Mouse (Mus musculus): ENCODE measurements around the gene Adamtsl3.
"Not testable (repeated sequence)": the region's sequence is repeated elsewhere in the genome, so short reads cannot be mapped to it uniquely, and the experiment has no call there.

The Adamtsl3 gene

DNA sequence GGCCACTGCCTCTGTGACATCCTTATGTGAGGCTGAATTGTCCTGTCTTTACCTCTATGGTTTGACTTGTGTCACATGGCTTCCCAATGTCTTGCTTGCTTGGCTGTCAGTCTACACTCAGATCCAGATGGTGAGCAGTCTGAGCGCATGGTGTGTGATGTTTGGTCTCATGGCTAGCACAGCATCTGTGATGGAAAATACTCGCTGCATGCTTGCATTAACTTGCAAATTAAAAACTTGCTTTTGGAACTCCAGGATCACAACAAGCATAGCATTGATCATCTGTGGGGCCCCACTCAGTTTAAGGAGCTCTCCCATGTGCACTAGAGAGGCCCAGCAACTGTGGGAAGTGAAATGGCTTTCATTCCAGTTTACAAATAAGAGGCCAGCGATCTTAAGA, 29.1 kb downstream of the Adamtsl3 start:
- no peak for DNase-seq

DNA sequence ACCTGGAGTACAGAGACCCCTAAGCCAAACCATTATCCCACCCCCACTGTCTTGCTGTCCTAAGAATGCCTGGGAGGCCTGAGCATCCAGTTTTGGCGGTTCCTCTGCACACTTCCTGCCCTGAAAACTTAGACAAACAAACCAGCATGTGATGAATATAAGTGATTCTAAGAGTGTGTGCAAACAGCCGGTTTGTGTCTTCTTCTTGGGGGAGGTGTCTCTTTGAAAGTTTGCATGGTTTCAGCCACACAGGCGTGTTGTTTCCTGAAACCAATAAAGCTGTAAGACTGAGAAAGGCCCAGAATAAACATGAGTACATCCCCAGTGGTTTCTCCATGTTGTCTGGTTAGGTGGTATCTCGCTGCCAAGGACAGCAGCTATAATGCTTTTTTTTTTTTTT, 30.6 kb downstream of the Adamtsl3 start:
- no peak for DNase-seq

DNA sequence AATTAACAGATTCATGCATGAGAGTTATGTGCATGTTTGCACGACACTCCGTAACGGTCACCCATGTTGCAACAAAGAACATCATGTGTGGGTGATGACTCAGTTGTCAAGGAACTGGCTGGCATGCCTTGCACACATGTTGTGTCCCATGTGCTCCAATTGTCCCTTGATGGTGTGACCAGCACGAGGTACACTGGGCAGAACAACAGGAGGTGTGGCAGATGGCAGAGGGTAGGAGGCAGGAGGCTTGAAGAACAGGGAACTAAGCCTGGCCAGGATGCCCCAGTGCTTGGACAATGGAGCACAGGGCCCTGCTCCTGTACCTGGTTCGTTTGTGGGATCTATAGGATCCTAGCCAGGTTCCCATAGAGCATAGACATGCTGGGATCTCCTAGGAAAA, 31.0 kb downstream of the Adamtsl3 start:
- no peak for DNase-seq

DNA sequence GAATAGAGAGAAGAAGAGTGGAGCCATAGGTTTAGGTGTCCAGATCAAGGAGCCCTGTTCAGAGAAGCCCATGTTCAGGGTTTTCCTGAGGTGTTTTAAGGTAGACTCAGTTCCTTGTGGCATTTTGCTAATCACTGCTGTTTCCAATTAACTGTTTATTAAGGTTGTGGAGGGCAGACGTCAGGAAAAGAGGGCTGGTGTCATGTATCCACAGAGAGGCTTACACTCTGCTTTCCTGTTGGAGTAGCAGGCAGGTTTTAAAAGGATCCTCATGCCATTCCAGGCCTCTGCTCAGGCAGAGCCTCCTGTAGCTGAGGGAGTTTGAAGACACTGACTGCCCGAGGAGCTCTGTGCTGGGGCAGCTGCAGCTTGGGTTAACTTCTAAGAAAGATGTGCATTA, 32.6 kb downstream of the Adamtsl3 start:
- no peak for DNase-seq

DNA sequence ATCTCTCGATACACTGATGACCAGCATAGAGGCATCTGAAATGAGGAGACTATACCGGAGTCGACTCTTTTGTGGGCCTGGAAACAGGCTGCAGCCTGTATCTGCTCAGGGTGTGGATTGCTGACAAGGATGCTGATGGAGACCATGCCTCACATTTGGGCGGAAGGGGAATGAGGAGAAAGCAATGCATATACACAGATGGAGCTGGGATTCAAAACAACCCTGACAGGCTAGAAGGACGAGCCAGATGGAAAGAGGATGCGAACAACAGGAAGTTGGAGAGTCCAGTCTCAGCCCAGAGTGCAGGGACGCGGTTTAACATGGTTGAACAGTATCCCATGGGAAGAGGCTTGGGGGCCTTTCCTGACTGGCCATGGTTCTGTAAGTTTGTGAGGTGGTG, 34.6 kb downstream of the Adamtsl3 start:
- peak; percentile 10 to 28 for DNase-seq

DNA sequence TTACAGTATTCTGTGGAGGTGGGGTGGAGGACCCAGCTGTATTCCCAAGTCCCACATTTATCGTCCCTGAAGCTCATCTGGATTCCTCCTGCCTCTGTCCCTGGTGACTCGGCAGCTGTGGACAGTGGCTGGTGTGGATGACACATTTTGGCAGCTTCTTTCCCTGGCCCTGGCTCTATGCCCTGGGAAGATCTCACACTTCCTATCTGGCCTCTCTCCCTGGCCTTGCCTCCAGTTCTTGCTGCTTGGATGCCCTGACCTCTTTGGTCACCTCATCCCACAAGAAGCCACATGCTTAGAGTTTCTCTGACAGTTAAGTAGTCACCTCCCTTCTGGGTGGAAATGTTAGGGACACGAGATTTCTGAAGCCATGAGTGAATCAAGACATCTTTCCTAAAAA, 35.9 kb downstream of the Adamtsl3 start:
- peak; percentile 63 to 68 for DNase-seq

DNA sequence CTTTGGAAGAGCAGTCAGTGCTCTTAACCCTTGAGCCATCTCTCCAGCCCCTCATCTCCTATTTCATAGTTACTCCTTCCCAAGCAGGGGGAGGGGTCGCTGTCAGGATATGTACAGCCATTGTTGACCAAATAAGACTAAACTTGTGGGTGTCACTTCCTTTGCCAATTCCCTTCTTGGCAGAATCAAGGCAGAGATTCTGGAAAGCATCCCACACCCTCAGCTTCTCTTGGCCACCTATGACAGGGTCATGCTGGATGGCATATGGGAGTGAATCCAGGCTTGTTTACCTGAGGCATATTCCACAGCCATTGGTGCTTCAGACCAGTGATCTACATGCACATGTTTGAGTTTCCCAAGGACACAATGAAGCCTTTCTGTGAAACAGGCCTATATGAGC, 42.8 kb downstream of the Adamtsl3 start:
- DNase-seq, result peak; percentile 73 to 75

DNA sequence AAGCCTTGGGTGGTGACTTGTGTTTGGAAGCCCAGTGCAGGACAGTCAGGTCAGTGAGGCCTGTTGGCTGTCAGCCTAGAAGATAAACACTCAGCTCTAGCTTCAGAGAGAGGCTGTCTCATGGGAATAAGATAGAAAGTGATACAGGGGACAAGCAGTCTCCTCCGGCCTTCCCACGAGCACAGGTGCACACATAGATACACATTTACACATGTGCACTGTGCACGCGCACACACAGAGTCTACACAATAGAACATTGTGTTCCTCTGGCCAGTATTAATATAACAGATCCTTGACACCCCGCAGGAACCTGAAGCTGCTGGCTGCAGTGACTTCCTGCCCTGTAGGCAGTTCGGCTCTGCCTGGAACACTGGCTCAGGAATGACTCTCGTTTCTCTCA, 44.3 kb downstream of the Adamtsl3 start:
- DNase-seq, result no peak

DNA sequence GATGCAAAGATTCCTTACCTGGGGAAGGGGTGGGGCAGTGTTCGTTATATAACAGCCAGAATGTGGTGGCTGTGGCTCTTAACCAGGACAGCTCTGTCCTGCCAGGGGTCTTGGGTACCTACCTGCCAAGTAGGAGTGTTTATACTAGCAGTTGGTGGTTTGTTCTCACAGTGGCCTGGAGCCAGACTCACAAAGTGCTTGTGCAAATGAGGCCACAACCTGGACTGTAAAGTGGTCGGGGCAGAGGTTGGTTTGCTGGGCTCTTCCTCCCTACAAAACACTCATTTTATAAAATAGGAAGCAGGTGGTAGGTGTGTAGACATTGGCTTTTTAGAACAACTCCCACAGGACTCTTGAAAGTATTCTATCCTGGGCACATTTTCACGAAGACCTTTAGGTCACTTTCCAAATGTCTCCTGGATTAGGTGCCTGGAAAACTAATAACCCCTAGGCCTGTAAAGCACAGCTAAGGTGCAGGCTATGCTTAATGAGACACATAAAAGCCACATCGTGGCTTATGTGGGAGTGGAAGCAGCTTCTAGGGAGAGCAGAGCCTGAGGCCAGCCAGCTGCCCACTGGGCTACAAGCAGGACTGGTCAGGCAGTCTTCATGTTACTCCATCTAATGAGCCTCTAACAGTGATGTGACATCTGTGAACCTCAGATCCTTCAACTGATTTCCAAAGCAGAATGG, 47.5 kb downstream of the Adamtsl3 start:
- DNase-seq, result peak in 1 of 2 experiments; percentile 18

DNA sequence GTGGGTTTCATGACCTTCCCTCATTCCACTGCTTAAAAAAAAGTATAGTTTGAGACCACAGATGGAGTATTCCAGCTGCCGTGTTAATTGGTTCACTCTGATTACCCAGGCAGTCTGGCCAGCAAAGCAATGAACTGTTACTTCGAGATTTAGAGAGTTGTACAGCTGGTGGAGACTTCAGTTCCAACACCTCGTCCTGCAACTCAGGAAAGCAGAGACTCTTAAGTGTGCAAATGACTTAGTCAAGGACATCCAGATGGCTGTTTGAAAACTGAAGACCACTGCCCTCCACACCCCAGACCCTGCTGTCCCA, 48.0 kb downstream of the Adamtsl3 start:
- DNase-seq, result no peak

DNA sequence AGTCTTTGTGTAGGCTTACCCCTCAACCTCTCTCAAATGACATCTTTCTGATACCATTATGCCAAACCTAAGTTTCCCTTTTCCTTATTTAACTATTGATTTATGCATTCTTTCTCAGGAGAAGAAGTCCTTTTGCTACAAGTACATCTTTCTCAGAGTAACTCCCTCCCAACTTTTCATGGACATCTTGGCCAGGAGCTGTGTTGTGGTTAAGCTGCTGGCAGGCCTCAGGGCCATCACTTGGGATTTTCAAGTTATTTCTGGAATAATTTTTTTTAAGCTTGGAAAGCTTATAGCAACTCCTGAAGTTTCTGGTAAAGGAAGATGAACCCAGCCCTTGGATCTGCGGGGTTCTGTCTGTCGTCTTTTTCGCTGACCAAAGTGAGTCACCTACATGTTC, 51.6 kb downstream of the Adamtsl3 start:
- no peak for DNase-seq

DNA sequence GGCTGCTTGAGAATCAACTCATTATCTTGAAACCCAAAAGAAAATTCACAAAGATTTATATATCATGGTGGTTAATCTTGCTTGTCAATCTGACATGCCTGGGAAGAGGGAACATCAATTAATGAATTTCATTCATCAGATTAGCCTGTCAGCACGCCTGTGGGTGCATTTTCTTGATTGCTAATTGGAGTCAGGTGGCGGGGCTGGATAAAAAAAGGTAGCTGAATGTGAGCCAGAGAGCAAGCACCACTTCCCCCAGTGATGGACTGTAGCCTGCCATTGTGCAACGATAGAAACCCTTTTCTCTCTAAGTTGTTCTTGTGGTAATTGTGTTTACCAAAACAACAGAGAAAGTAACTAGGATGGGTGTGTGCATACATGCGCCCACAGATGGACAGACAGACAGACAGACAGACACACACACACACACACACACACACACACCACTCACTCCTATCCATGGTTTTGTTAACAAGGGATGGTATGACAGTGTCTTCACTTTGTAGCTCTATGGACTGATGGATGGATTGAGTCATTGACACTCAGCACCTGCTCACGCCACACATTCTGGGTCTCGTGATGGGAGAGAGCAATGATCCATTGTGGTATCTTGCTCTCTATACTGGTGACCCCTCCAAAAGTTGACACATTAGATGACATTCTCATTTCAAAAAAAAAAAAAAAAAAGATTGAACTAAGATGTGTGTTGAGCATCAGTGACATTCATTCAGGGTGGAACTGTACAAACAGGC, 59.1 kb downstream of the Adamtsl3 start:
- DNase-seq, result peak; percentile 58 to 60

DNA sequence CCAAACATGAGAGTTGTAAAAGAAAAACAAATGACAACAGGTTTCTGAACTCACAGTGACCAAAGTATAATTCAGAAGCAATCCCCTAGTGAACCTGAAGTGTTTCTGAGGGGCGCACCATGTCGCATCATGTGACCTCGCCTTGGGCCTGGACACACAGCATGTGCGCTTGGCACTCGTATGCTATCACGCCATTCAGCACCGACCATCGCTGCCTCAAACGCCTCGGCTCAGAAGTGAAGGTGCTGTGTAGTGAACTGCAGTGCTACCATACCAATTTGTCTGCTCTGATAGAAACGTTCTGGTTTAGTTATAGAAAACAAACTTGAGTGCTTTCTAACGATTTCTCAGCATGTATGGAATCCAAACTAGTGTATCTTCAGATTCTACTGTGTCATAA, 59.7 kb downstream of the Adamtsl3 start:
- DNase-seq, result peak; percentile 43 to 64

DNA sequence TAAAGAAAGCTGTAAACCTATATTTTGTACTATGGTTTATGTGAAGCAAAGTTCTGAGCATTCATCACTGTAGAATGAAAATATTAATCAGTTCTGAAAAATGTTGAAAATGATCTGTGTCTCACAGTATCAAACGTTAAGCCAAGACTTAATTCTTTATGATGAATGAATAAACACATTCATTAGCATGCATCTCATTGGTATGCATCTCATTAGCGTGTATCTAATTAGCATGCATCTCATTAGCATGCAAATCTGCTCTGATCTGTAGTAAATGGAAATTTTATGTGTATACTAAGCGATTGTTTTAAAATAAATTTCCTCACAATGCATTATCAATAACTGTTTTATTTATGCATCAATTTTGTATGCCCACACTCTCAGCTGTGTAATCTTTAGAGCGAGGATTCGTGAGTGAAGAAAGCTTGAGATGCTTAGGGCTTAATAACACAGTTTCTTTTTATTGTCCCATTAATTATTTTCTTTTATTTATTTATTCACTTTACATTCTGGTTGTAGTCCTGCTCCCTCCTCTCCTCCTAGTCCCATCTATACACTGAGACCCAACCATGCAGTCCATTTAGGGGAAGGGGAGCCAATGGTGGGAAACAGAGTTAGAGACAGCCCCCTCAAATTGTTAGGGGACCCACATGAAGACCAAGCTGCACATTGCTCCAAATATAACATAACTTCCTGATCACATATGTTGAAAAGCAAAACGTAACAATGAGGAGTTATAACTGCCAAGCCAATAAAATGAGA, 60.4 kb downstream of the Adamtsl3 start:
- no peak for DNase-seq

DNA sequence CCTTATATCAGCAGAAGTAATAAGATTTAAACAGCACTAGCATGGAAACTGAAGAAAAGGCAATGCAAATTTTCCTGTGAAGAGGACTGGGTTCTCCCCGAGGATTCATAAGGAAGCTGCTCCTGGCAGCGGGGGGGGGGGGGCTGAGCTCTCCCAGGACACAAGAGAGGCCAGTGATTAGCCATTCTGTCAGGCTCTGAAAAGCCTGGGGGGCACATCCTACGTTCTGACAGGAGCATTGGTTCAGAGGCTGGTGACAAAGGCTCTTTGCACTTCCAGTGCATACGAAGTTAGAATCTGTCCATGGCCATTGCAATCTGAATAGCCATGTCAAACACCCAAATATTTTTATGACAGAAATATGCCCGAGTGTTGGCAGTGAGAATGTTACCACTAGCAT, 61.4 kb downstream of the Adamtsl3 start:
- DNase-seq, result no peak

DNA sequence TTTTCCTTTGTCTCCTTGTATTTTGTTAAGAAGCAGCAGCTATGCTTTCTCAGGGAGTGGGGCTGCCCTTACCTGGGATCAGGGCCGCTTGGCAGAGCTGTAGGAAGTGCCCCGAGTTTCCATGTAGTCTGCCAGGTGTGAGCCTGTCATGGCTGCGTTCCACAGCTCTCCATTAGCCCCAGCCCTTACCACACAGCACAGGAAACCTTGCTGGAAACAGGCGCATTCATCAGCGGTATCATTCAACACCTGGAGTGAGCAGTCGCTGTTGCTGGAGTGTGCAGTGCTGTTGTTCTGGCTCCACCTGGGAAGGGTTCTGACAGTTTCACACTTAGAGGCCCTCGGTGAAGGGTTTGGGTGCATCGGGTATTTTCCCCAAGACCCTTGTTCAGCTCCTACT, 62.1 kb downstream of the Adamtsl3 start:
- DNase-seq, result no peak

DNA sequence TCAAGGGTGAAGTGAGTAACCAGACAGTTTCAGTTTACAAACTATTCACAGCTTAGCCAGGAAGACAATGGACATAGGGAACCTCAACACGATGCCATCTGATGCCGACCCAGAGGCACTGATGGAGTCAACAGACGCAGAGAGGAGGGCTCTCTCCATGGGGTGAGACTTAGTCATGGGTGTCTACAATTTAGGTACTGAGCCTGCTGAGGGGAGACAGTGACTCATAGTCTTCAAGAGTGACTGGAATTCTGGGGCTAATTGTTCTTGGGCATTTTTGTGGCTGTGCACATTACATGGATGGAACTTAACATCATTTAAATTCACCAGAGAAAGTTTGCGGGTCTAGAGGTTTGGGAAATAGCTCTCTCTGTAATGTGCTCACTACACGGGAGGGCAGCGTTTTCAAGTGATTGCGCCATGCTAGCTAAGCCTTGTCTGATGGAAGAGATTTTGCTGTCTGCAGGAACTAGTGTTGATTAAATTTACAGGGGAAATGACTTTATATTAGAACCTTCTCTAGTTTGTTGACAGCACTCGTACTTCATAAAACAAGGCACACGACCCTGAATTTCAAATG, 70.1 kb downstream of the Adamtsl3 start:
- DNase-seq, result no peak

DNA sequence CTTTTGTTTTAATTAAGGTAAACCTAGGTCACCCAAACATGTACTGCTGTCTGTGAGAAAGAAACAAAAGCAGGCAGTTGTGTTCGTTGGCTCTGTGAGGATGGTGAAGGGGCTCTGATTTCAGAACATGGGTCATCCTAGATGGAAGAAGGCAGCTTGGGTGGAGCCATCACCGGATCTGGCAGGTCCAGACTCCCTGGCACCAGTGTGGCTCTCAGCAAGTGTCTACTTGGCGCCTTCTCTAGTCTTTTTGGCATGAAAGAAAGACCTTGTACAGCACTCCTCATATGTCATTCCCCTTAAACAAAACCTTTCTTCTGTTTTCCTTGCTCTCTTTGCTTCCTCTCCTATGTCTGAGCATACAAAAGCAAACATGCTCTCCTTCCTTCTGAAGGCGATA, 75.5 kb downstream of the Adamtsl3 start:
- DNase-seq, result peak; percentile 78 to 80

DNA sequence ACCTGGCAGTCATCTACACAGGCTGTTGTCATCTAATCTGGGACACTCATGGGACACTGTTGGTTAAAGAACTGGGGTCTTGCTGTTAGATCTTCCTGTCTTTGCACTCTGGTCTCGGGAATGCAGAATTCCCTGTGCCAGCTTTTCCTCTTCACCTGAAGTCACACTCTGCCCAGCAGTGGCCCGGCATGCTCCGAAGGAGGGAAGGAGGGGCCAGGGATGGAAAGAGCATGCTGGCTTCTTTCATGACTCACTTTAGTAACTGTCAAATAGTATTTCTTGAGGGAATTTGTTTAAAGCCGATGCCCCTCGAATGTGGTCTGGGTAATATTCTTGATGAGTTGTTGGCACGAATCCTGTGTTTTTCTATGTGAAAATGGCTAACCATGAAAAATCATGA, 81.2 kb downstream of the Adamtsl3 start:
- no peak for DNase-seq

DNA sequence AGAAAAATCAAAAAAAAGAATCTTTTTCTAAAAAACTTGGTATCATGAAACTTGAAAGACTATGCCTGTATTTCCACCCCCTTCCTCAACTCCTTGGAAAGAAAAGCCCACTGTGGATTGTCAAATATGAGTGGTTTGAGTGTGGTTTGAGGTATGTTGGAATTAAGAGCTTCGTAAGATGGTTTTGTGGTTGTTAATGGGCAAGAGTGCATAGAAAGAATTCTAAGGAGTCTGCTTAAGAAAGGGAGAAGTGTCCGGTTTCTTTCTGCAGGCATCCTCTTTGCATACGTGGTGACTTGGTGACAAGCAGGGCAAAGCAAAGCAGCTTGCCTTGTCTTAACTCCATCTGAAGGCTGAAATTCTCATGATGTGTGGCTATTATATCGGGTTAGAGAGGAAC, 81.6 kb downstream of the Adamtsl3 start:
- DNase-seq, result no peak

DNA sequence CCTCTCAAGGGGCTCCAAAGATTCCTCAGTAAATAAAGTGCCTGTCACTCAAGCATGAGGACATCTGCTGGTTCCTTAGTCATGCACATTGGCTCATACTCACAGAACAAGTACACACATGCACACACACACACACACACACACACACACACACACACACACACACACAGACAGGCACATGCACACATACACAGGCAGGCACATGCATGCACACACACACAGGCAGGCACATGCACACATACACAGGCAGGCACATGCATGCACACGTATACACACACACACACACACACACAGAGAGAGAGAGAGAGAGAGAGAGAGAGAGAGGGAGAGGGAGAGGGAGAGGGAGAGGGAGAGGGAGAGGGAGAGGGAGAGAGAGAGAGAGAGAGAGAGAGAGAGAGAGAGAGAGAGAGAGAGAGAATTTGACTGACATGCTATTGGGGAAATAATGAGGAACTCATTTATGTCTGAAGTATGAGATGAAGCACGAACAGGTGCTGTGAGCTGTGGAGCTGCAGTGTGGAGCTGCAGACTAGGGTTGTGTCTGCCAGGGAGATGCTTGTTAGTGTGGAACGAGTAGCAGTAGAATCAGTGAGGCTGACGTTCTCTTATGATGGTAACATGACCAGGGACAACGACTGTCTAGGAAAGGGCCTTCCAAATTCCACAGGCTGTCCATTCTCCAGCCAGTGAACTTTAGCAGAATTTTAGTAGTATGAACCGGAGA, 85.0 kb downstream of the Adamtsl3 start:
- not testable (repeated sequence) for DNase-seq

DNA sequence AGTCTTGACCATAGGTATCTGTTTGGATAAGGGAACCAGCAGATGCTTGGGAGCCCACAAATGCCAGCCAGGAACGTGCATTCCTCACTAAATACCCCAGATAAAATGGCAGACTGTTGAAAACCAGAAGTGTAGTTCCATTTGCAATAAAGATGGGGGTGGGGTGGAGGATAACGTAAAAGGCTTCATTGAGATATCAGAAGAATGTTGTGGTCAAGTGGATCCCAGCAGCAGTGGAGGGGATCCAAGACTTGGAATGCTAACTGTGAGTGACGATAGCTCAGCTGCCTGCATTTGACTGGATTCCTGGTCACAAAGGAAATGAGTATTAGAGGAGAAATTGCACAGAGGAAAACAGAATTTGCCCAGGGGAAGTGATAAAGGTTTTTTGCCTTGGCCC, 87.1 kb downstream of the Adamtsl3 start:
- DNase-seq, result no peak

DNA sequence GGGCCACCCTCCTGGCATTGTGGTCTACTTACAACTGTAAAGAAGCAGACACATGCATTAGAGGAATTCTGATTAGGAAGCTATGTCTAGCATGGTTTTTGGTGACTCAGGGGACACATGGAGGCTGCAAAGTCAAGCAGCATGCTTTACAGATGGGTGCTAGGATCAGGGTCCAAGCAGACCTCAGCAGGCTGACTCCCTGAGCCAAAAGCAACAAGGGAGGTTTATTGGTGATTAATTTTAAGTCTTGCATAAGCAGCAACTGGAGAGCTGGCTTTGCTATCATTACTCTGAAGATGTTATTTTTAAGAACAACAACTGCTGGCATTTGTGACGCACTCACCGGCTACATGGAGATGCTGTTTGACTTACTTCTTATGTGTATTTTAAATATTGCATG, 88.1 kb downstream of the Adamtsl3 start:
- DNase-seq, result no peak

Measured in cerebellum, postnatal 10 days (tissue).